Mouse (Mus musculus) Patski (cell line): ENCODE measurements around the gene Tsc22d4. TPM values are rescaled to one million over a fixed set of nuclear protein-coding genes. Genes with fewer than 3 reads are reported as not detected.

Experiments
- ATAC-seq: fragments of 100-300 bp; one replicate; pipeline ENCODE4 v1.8.0; 2021
- CTCF ChIA-PET: fragments of 350-600 bp; sonication (Branson Sonifier 250); formaldehyde crosslinking; loops from one replicate; lab custom pipeline; 2022; ENCODE audit warnings: inconsistent platforms; lab: Charles Lee
- POLR2A ChIA-PET: fragments of 350-600 bp; sonication (Branson Sonifier 250); formaldehyde crosslinking; loops from one replicate; lab custom pipeline; 2022; ENCODE audit warnings: antibody characterized with exemption, inconsistent platforms; lab: Charles Lee
- DNase-seq: peaks from one replicate; pipeline ENCODE4 v3.0.0-alpha.2; 2011; ENCODE audit warnings: low read depth, low spot score
- H3K27me3 ChIP-seq: fragments of 371-371 bp; one replicate; pipeline ENCODE4 v1.5.1; 2021
- CTCF ChIP-seq: fragments of 100-300 bp; IDR thresholded peaks from one replicate; pipeline ENCODE4 v1.5.1; 2021
- in situ Hi-C: fragments of 300-500 bp; cut with MboI; formaldehyde crosslinking; loops from 3 replicates; pipeline ENCODE4 v1.11.1; 2018; ENCODE audit warnings: low pct_unique_long_range_greater_than_20kb, mixed read lengths
- polyA plus RNA-seq: library from polyadenylated mRNA; unstranded; gene quantifications from one replicate; pipeline ENCODE4 v1.2.3, GENCODE M21; 2021

Tsc22d4 gene
- polyA plus RNA-seq, 1 experiment from 2014 or later, result 154 TPM

DNA sequence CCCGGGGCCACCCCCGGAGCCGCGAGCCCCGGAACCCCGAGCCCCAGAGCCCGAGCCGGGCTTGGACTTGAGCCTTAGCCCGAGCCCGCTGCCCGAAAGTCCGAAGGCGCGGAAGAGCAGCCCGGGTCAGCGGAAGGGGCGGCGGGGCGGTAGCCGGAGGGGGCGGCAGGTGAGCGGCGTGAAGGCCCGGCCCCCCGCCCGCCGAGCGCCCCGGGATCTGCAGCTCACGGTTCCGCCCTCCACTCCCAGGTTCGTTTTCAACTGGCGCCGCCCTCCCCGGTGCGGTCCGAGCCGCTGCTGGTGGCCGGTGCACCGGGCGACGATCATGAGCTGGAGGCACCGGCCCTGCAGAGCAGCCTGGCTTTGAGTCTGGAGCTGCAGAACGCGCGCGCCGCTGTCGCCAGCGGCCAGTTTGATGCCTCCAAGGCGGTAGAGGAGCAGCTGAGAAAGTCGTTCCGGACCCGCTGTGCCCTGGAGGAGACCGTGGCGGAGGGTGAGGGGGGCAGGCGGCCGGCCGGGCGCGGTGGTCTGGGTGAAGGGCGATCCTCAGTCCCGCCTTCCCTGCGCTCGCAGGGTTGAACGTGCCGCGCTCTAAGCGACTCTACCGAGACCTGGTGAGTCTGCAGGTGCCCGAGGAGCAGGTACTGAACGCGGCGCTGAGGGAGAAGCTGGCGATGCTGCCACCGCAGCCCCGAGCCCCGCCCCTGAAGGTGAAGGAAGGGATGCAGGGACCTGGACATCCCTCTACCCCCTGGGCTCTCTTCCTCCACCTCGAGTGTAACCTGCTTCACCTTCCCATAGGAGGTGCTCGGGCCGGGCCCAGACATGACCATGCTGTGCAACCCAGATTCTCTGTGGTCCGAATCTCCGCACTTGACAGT is 33.8 kb downstream of the Tsc22d4 start:
- H3K27me3 ChIP-seq, result no peaks in the 10 kb centered on the region
- POLR2A ChIA-PET, result interaction anchor here (0.7 kb wide), 1 partner anchor 122 kb away, joined by 3 read pairs; no protein-coding TSS in a partner anchor
- peak; percentile 34 for ATAC-seq
- CTCF ChIA-PET, result interaction anchor here (1.0 to 1.6 kb wide), 2 partner anchors 15 to 19 kb away, joined by 3 read pairs; no protein-coding TSS in a partner anchor
- no peak for DNase-seq
- in situ Hi-C loops, result loop anchor here (25.0 kb wide), 1 partner anchor 1233 kb away; no protein-coding TSS in a partner anchor
- no peak for TF ChIP-seq CTCF

DNA sequence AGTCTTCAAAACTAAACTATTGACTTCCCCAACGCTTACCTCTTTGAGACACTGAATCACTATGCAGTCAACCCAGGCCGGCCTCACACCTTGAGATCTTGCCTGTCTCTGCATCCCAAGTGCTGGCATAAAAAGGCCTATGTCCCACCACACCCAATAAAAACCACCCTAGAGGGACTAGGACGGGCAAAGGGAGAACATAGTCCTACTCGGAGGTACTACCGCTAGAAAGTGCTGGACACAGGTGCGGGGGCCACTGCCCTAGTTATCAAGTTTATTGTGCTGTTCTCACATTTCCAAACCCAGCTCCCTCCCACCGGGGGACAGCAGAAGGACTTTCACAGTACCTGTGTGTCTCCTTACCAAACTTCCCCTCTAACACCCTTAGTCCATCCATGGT is 36.1 kb downstream of the Tsc22d4 start:
- H3K27me3 ChIP-seq, result no peaks in the 10 kb centered on the region
- POLR2A ChIA-PET, result no interaction called here
- ATAC-seq (no peak), DNase-seq (no peak)
- CTCF ChIA-PET, result no interaction called here
- in situ Hi-C loops, result loop anchor here (10.0 to 25.0 kb wide), 2 partner anchors 383 to 1231 kb away; partner anchors contain the start of gene Cops6
- TF ChIP-seq CTCF, result no peak

DNA sequence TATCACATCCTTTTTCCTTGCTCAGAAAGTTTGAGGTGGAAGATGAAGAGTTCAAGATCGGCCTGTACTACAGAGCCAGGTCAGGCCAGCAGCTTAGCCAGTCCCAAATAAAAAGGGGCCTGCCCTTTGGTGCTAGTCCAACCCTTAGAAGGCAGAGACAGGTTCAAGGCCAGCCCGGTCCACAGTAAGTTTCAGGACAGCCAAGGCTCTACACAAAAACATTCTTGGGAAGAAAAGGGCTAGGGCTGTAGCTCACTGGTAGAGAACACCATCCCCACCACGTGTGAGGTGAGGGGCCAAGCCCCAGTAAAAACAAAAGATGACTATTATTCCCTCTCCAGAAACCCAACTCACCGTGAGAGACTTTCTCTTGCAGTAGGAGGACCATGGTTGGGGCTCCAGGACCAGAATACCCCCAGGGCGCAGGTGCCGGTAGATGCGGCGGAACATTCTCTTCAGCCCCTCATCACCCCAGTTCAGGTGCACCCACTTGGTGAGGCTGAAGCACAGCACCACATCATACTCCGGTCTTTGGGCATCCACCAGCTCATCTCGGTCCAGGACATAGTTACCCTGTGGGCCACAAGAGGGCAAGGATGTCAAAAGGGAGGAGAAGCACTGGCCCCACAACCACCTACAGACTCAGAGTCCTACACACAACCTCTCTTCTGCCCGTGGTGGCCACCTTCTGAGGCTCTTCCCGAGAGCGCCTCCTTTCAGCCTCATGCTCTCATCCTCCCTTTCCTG is 37.4 kb downstream of the Tsc22d4 start:
- H3K27me3 ChIP-seq, result no peaks in the 10 kb centered on the region
- ChIA-PET CTCF (interaction anchor here (0.9 to 2.5 kb wide), 2 partner anchors 10 to 17 kb away, joined by 3 to 7 read pairs; no protein-coding TSS in a partner anchor), POLR2A (no interaction called here)
- in situ Hi-C loops, result loop anchor here (10.0 to 25.0 kb wide), 2 partner anchors 382 to 1229 kb away; partner anchors contain the start of gene Cops6
- ATAC-seq, result no peak
- DNase-seq, result no peak
- no peak for TF ChIP-seq CTCF

DNA sequence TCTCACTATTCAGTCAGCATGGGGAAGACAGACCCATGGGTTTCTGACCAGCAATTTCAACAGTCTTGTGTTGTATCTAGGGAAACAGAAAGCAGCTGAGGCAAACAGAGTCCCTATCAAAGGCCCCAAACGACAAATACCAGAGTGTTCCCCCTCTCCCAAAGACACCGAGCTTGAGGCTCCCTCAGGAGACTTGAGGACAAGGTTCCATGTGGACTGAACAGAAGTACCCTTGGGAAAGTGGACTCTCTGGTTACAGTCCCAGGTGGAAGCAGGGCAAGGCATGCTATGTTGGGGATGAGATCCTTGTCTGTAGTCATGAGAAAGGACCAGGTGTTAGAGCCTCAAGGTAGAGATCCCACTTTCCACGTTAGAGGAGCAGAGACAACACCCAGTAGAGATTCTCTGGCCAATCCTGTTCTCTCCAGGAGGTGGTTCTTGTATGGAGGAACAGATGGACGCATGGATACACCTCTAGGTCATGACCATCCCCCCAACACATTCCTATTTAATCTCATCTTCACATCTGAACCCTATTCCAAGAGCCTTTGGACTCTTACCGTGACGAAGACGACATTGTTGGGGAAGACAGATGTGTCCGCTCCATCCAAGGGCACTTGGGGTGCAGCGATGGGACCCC is 38.5 kb downstream of the Tsc22d4 start:
- ChIA-PET CTCF (interaction anchor here (0.9 to 2.5 kb wide), 3 partner anchors 11 to 18 kb away, joined by 3 to 7 read pairs (median 4); no protein-coding TSS in a partner anchor), POLR2A (interaction anchor here (0.6 kb wide), 1 partner anchor 9 kb away, joined by 3 read pairs; no protein-coding TSS in a partner anchor)
- no peak for TF ChIP-seq CTCF
- no peak for ATAC-seq
- in situ Hi-C loops, result loop anchor here (10.0 to 25.0 kb wide), 2 partner anchors 381 to 1228 kb away; partner anchors contain the start of gene Cops6
- H3K27me3 ChIP-seq, result no peaks in the 10 kb centered on the region
- DNase-seq, result no peak

DNA sequence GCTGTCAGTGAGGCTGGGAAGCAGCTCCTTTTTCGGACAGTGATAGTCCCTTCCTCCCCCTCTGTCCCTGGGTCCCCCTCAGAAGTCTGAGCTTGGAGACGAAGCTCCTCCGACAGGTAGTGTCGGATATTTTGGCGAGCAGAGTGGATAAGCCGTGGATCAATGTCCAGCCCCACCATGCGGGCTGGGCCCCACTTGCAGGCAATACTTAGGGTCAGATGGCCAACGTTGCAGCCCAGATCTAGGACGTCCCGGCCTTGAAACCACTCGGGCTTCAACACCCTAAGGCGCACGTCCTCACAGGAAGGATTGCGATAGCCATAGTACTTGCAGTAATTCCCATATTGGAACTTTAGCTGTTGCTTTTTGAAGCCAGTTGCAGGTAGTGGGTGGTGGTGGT is 39.0 kb downstream of the Tsc22d4 start:
- ChIA-PET CTCF (interaction anchor here (1.5 to 2.5 kb wide), 2 partner anchors 11 to 13 kb away, joined by 4 to 7 read pairs; no protein-coding TSS in a partner anchor), POLR2A (interaction anchor here (1.1 kb wide), 1 partner anchor 131 kb away, joined by 3 read pairs; no protein-coding TSS in a partner anchor)
- DNase-seq, result no peak
- no peaks in the 10 kb centered on the region for H3K27me3 ChIP-seq
- in situ Hi-C loops, result loop anchor here (10.0 to 25.0 kb wide), 2 partner anchors 380 to 1228 kb away; partner anchors contain the start of gene Cops6
- TF ChIP-seq CTCF, result no peak
- ATAC-seq, result no peak

DNA sequence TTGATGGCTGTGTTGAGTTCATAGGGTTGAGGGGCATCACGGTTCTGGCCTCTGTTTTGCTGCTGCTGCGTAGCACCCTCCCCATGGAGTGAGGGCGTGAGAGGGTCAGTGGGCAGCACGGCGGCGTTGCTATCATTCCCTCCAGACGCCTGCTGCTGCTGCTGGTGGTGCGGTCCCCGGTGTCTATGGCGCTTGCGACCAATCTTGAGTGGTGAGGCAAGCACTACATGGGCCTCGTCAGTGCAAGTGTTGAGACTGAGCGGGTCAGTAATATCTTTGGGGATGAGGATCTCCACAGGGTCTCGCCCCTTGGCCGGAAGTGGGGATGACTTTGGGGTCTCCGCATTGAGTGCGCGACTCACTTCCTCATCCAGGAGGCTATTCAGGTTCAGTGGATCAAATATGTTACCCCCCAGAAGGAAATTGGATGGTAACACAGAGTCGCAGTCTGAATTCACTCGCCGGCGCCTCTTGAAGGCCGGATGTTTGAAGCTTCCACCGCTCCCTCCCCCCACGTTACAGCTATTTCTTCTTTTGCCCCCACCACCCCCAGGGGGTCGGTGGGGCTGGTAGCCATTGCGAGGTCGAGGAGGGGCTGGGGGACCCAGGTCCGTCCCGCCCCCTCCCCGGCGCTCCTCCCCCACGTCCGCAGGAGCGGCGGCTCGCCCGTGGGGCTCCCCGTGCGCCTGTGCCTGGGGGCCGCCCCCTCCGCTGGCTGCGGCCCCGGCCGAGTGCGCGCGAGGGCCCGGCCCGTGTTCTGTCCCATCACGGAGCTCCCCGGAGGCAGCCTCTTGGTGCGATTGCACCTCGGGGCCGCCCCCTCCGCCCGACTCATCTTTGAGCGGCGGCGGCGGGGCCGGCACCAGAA is 39.9 kb downstream of the Tsc22d4 start:
- POLR2A ChIA-PET, result interaction anchor here (0.6 to 1.1 kb wide), 2 partner anchors 13 to 132 kb away, joined by 3 to 4 read pairs; no protein-coding TSS in a partner anchor
- in situ Hi-C loops, result loop anchor here (10.0 to 25.0 kb wide), 2 partner anchors 379 to 1227 kb away; partner anchors contain the start of gene Cops6
- CTCF ChIA-PET, result interaction anchor here (1.5 to 2.5 kb wide), 2 partner anchors 12 to 14 kb away, joined by 4 to 7 read pairs; no protein-coding TSS in a partner anchor
- peak; percentile 0 for ATAC-seq
- no peak for TF ChIP-seq CTCF
- no peaks in the 10 kb centered on the region for H3K27me3 ChIP-seq
- no peak for DNase-seq

DNA sequence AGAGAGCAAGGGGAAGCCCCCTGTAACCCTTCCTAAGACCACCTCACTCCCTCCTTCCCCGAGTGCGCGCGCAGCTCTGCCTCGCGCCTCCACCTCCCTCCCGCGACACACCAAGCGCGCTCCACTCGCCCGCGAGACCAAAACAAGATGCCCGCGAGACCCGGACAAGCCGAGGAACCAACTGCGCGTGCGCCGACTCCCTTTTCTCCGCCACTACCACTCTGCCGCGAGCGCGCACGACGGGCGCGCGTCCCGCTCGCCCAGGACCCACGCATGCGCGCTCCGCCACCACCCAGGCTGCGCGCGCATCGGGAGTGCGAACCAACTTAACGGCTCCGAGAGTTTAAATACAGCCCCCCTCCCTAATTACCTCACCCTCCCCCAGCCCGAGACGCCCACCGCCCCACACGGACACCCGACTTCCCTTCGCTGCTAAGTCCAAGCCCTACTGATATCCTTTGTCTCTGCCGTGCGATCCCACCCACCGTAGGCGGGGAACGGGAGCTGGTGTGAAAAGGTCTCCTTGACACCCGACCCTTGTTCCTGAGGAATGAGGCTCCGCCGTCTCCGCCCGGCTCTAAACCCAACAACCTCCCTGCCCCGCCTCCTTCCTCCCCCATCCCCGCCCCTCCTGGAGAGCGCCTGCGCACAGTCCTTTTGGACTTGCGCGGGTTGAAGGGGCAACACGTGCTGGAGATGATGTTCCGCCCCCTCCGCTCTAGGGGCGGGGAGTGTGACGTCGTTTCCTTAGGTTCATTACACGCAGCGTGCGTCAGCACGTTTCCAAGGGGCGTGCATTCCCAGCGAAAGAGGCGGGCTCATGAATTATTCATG is 40.8 kb downstream of the Tsc22d4 start:
- ATAC-seq (peak; percentile 58), DNase-seq (peak; percentile 99)
- in situ Hi-C loops, result loop anchor here (10.0 to 25.0 kb wide), 2 partner anchors 378 to 1226 kb away; partner anchors contain the start of gene Cops6
- no peak for TF ChIP-seq CTCF
- POLR2A ChIA-PET, result interaction anchor here (0.6 kb wide), 1 partner anchor 67 kb away, joined by 3 read pairs; no protein-coding TSS in a partner anchor
- CTCF ChIA-PET, result no interaction called here
- H3K27me3 ChIP-seq, result no peaks in the 10 kb centered on the region
